Mouse (Mus musculus): ENCODE measurements around the gene Cd40. TPM values are rescaled to one million over a fixed set of nuclear protein-coding genes. Genes with fewer than 3 reads are reported as not detected.

The Cd40 gene
- polyA plus RNA-seq (2021), result 0.39 TPM

DNA sequence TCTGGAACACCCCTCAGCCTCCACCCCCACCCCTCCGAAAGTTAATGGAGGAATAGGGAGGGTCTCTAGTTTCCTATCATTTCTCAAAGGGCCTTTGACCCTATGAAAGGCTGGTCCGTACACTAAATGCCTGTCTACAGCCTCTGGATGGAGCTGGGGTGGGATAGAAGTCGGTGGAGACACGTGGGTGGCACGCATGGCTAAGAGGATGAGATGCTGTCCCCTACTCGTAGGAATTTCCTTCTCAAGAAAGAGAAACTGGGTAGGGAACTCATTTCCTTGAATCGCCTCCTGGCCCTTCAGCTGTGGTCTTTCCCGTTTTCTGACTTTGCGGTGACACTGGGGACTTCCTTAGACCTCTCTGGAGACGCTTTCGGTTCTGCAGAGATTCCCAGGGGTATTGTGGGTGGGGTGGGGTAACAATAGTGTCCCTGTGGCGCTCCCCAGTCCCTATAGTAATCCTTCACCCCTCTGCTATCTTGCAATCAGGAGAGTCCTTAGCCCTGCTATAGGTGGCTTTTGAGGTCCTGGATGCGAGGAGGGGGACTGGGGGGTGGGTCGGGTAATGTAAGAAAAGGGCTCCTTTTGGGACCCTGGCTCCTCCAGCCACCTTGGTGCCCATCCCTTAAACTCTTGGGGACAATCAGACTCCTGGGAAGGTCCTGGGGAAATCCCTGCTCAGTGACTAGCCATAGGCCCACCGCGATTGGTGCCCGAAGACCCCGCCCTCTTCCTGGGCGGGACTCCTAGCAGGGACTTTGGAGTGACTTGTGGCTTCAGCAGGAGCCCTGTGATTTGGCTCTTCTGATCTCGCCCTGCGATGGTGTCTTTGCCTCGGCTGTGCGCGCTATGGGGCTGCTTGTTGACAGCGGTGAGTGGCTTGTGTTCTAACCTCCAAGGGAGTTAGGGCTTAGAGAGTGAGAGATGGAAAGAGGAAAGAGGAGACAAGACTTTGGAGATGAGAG is at the start of gene Cd40:
Gene Cd40 (plus strand): TSS at position 740 of the 965 bp plus-strand sequence.
- ATAC-seq (no peak), DNase-seq (ENCODE audit: low read depth, low spot score) (no peak)
- in situ Hi-C loops (cut with MboI; ENCODE audit: low pct_unique_long_range_greater_than_20kb), result no loop called here
- peaks cover 14% of the 10 kb centered on the region for H3K27me3 ChIP-seq
- ChIA-PET CTCF (no interaction called here), POLR2A (no interaction called here)
- TF ChIP-seq CTCF (IDR thresholded peaks at IDR 0.05), result no peak

DNA sequence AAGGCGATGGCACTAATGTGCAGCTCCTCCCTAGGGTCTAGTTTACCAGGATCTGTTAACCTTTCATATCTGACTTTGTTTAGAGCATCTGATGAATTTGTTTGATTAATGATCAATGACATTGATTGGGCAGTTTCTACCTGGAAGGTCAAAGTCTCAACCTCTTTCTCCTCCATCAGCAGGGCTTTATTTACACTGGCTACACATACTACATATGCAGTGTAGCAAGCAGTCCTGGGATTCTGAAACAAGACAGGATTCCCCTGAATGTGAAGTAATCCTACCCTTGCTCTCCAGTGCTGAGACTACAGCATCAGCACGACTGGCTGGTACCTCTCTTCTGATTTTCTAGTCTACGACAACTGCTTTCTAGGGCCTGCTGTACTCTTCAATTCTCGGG is 48.6 kb upstream of the Cd40 start:
- in situ Hi-C loops (cut with MboI; ENCODE audit: low pct_unique_long_range_greater_than_20kb), result no loop called here
- CTCF ChIA-PET, result no interaction called here

DNA sequence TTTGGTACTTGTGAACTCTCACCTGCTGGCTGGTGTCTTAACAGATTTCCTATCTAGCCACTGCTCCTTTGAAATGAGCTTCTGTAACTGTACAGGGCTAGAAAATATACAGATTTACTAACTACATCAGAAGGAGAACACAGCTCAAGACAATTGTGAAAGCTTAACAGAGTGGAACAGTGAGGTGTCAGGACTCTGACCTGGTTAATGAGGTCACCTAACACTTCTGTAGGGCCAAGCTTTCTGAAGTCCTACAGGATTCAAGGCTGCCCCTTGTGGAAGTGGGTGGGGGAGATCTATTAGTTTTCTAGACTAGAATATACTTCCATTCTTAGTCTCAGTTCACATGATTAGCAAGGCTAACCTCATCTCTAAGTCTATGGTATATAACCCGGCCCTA is 47.4 kb upstream of the Cd40 start:
- ATAC-seq (no peak), DNase-seq (ENCODE audit: low read depth, low spot score) (no peak)
- CTCF ChIA-PET, result interaction anchor here (1.0 kb wide), 1 partner anchor 13 kb away, joined by 3 read pairs; no protein-coding TSS in a partner anchor
- in situ Hi-C loops (cut with MboI; ENCODE audit: low pct_unique_long_range_greater_than_20kb), result no loop called here
- no peaks in the 10 kb centered on the region for H3K27me3 ChIP-seq
- POLR2A ChIA-PET, result no interaction called here
- TF ChIP-seq CTCF (IDR thresholded peaks at IDR 0.05), result no peak

More for the DNA sequence above, 48.6 kb upstream of the Cd40 start:
- POLR2A ChIA-PET, result no interaction called here
- no peak for TF ChIP-seq CTCF (IDR thresholded peaks at IDR 0.05)
- DNase-seq (ENCODE audit: low read depth, low spot score) (no peak), ATAC-seq (no peak)
- no peaks in the 10 kb centered on the region for H3K27me3 ChIP-seq

DNA sequence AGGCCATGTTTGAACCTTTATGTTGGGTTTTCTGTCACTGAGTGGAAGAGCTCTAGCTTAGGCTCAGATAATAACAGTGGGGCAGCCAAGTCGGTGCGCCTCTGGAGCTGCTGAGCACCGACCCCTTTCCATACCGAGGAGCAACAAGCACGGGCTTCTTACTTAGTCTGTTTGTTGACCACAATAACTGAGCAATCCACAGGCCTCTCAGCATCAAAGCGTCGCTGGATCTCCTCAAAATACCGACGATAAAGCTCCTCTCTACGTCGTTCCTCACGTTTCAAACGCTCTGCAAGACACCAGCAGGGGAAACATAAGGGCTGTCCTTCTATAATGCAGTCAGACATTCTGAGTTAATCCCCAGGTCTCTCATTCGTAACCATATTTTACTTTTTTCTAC is 46.3 kb upstream of the Cd40 start:
- POLR2A ChIA-PET, result interaction anchor here (0.6 kb wide), 2 partner anchors 23 to 340 kb away, joined by 3 to 4 read pairs; no protein-coding TSS in a partner anchor
- CTCF ChIA-PET, result no interaction called here
- no peak for ATAC-seq
- in situ Hi-C loops (cut with MboI; ENCODE audit: low pct_unique_long_range_greater_than_20kb), result no loop called here
- no peaks in the 10 kb centered on the region for H3K27me3 ChIP-seq
- no peak for DNase-seq (ENCODE audit: low read depth, low spot score)
- TF ChIP-seq CTCF (IDR thresholded peaks at IDR 0.05), result no peak

DNA sequence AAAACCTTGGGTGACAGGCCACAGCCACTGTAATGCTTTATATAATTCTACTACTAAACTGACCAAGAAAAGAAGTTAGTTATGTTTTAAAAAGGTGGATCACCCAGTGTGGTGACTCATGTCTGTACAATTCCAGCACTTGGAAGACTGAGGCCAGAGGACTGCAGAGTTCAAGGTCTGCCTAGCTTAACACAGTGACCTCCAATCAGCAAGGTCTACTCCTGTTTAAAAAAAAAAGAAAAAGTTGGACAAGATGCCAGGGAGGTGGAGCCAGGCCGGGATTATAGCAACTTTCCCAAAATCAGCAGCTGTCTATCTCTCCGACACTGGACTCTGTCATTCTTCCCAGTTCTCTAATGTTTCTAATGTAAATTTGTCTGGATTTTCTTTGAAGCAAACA is 45.8 kb upstream of the Cd40 start:
- CTCF ChIA-PET, result interaction anchor here (0.7 to 1.2 kb wide), 2 partner anchors 9 to 14 kb away, joined by 3 to 4 read pairs; no protein-coding TSS in a partner anchor
- TF ChIP-seq CTCF (IDR thresholded peaks at IDR 0.05), result no peak
- POLR2A ChIA-PET, result no interaction called here
- ATAC-seq (no peak), DNase-seq (ENCODE audit: low read depth, low spot score) (no peak)
- in situ Hi-C loops (cut with MboI; ENCODE audit: low pct_unique_long_range_greater_than_20kb), result no loop called here
- no peaks in the 10 kb centered on the region for H3K27me3 ChIP-seq

DNA sequence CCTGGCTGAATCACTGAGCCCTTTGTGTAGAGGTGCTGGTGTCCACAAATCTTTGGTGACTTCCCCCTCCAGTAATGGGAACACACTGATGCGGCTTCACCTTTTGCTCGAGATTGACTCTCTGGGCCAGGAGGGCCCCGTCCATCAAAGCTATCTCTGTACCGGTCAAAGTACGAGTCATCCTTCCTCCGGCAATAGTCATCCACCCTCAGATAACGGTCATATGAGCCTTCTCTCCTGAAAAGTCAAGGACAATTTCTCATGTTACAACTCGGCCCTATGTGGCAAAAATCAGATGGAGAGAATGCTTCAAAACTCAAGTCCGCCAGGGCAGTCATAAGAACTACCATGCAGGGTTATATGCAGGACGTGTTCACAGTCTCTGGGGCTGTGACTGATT is 45.1 kb upstream of the Cd40 start:
- ATAC-seq (no peak), DNase-seq (ENCODE audit: low read depth, low spot score) (no peak)
- ChIA-PET CTCF (interaction anchor here (1.2 kb wide), 1 partner anchor 13 kb away, joined by 3 read pairs; no protein-coding TSS in a partner anchor), POLR2A (interaction anchor here (0.6 kb wide), 1 partner anchor 139 kb away, joined by 9 read pairs; no protein-coding TSS in a partner anchor)
- in situ Hi-C loops (cut with MboI; ENCODE audit: low pct_unique_long_range_greater_than_20kb), result no loop called here
- H3K27me3 ChIP-seq, result no peaks in the 10 kb centered on the region
- no peak for TF ChIP-seq CTCF (IDR thresholded peaks at IDR 0.05)

DNA sequence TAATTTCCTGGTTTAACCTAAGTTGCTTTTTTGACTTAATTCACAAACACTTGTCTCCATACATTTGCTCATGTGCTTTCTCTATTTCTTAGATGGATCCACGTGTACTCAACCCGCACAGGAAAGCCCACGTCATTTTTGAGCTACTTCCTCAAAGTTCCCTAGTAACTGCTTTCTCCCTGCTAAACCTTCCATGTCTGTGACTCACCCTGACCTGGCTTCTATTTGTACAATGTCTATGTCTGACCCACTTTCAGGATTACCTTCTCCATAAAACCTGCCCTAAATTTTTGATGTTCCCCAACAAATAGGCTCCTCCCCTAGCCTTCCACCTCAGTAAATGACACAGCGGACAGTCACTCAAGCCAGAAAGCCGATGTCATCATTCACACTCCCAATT is 40.5 kb upstream of the Cd40 start:
- in situ Hi-C loops (cut with MboI; ENCODE audit: low pct_unique_long_range_greater_than_20kb), result no loop called here
- TF ChIP-seq CTCF (IDR thresholded peaks at IDR 0.05), result no peak
- DNase-seq (ENCODE audit: low read depth, low spot score) (no peak), ATAC-seq (no peak)
- ChIA-PET CTCF (interaction anchor here (1.6 kb wide), 1 partner anchor 18 kb away, joined by 3 read pairs; no protein-coding TSS in a partner anchor), POLR2A (no interaction called here)
- H3K27me3 ChIP-seq, result no peaks in the 10 kb centered on the region

DNA sequence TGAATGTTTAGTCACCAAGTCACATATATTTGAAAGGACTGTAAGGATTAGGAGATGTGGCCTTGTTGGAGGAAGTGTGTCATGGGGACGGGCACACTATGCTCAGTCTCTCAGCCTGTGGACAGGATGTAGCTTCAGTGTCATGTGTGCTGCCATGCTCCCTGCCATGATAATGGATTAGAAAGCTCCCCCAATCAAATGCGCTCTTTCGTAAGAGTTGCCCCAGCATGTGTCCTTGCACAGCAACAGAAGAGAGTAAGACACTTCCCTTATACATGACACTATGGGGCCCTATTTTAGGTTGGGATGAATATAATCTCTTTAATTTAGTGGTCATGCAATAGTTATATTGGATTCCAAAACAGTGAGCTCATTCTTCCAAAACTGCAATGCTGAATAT is 34.9 kb upstream of the Cd40 start:
- TF ChIP-seq CTCF (IDR thresholded peaks at IDR 0.05), result no peak
- no peak for ATAC-seq
- POLR2A ChIA-PET, result no interaction called here
- no peak for DNase-seq (ENCODE audit: low read depth, low spot score)
- CTCF ChIA-PET, result interaction anchor here (1.0 to 1.4 kb wide), 3 partner anchors 8 to 13 kb away, joined by 3 to 4 read pairs (median 3); no protein-coding TSS in a partner anchor
- no peaks in the 10 kb centered on the region for H3K27me3 ChIP-seq
- in situ Hi-C loops (cut with MboI; ENCODE audit: low pct_unique_long_range_greater_than_20kb), result no loop called here

DNA sequence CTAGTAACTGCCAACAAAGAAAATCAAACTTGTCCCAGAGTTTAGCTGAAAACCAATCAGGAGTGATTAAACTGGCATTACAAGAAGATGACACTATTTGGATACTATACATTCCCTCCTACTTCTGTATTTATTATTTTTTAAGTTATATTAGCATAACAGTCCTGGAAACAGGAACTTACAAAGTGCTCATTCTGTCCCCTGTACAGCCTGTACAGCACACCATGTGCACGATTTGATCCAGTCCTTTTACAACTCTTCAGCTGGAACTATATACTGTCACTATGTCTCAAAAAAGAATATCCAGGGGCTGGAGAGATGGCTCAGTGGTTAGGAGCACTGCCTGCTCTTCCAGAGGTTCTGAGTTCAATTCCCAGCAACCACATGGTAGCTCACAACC is 28.3 kb upstream of the Cd40 start:
- ATAC-seq (no peak), DNase-seq (ENCODE audit: low read depth, low spot score) (no peak)
- no peaks in the 10 kb centered on the region for H3K27me3 ChIP-seq
- CTCF ChIA-PET, result no interaction called here
- POLR2A ChIA-PET, result interaction anchor here (0.5 kb wide), 1 partner anchor 255 kb away, joined by 3 read pairs; no protein-coding TSS in a partner anchor
- TF ChIP-seq CTCF (IDR thresholded peaks at IDR 0.05), result no peak
- in situ Hi-C loops (cut with MboI; ENCODE audit: low pct_unique_long_range_greater_than_20kb), result no loop called here

DNA sequence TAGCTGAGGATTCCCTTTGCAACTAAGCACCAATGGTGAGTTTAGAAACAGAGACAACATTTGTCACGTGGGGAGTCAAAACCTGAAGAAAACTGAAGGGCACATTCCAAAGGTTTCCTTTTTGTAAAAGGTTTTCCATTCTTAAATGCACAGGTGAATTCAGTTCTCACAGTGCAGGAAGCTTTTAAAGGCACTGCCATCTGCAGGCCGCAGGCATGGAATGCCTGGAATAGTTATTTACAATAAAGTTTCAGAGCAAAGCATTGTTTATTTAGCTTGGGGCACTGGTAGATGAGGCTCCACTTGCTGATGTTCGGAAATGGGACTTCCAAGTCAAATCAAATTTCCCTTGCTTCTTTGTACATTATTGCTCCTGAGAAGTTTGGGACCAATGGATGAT is 22.9 kb upstream of the Cd40 start:
- CTCF ChIA-PET, result interaction anchor here (0.8 to 2.1 kb wide), 8 partner anchors 10 to 80 kb away, joined by 3 to 8 read pairs (median 5); no protein-coding TSS in a partner anchor
- in situ Hi-C loops (cut with MboI; ENCODE audit: low pct_unique_long_range_greater_than_20kb), result no loop called here
- POLR2A ChIA-PET, result interaction anchor here (0.6 to 1.0 kb wide), 2 partner anchors 120 to 941 kb away, joined by 3 read pairs; no protein-coding TSS in a partner anchor
- peak; percentile 54 for TF ChIP-seq CTCF (IDR thresholded peaks at IDR 0.05)
- H3K27me3 ChIP-seq, result no peaks in the 10 kb centered on the region
- DNase-seq (ENCODE audit: low read depth, low spot score), result no peak
- ATAC-seq, result no peak

DNA sequence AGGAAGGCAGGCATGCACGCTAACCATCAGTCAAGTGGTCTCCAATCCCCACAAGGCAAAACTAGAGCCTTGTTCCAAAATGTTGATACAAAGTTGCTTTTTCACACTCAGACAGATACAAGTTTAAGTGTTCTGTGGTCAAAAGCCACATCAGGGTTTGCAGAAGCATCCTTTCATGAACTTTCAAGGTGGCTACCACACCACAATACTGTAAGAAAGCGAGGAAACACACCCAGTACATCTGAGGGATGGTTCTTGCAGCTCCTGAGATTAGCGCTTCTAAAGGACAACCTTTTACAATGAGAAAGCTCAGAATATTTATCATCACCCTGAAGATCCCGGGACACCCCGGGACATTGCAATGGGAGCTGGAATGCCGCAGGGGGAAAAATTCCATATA is 22.1 kb upstream of the Cd40 start:
- no peak for ATAC-seq
- POLR2A ChIA-PET, result interaction anchor here (0.6 to 0.8 kb wide), 2 partner anchors 9 to 65 kb away, joined by 4 to 5 read pairs; no protein-coding TSS in a partner anchor

More for the DNA sequence above, 22.1 kb upstream of the Cd40 start:
- CTCF ChIA-PET, result interaction anchor here (1.1 to 2.1 kb wide), 6 partner anchors 9 to 19 kb away, joined by 3 to 8 read pairs (median 4); no protein-coding TSS in a partner anchor
- H3K27me3 ChIP-seq, result no peaks in the 10 kb centered on the region
- no peak for DNase-seq (ENCODE audit: low read depth, low spot score)
- in situ Hi-C loops (cut with MboI; ENCODE audit: low pct_unique_long_range_greater_than_20kb), result no loop called here
- TF ChIP-seq CTCF (IDR thresholded peaks at IDR 0.05), result no peak

Measured in Patski (cell line).